Mouse (Mus musculus): ENCODE data around the gene Sorl1. TPM values are rescaled to one million over a fixed set of nuclear protein-coding genes. Genes with fewer than 3 reads are reported as not detected.

The Sorl1 gene
- polyA plus RNA-seq, 1 experiment from 2014 or later = 3.6 TPM

GRCm38 (mm10) chr9:41925721-41926120 lies 198.4 kb downstream of the Sorl1 start:
- WGBS = 51% methylated on average over 4 of the region's 4 CpGs
- H3K27ac ChIP-seq (replicated peaks in 1 of 2; ENCODE audit: control insufficient read depth in 1 of 2, insufficient read depth in 1 of 2, low read depth in 2 of 2, low read length in 2 of 2) = peak overlapping the region in 1 of 2 experiments; percentile 16; a peak in 1 of 4 replicates
- no peaks in the 10 kb centered on the region for H3K27me3 ChIP-seq (ENCODE audit: control insufficient read depth, insufficient read depth, low read length)
- peaks cover 3 to 4% of the 10 kb centered on the region in 2 experiments; a peak in 3 of 4 replicates for H3K4me1 ChIP-seq (ENCODE audit: control insufficient read depth in 2 of 2, insufficient read depth in 2 of 2, low read length in 2 of 2)
- no peaks in the 10 kb centered on the region for H3K9me3 ChIP-seq (ENCODE audit: control insufficient read depth, low read length)
- H3K4me2 ChIP-seq (ENCODE audit: low read length) = no peak overlapping the region
- no peak for ATAC-seq (ENCODE audit: insufficient number of reproducible peaks, insufficient read depth, low FRiP score, low read depth)
- no peak overlapping the region for H3K9ac ChIP-seq (ENCODE audit: low read length)
- H3K4me3 ChIP-seq (ENCODE audit: control insufficient read depth in 1 of 2, insufficient read depth in 1 of 2, low read depth in 1 of 2, low read length in 2 of 2) = no peak overlapping the region
- H3K36me3 ChIP-seq (ENCODE audit: control insufficient read depth, insufficient read depth, low read length) = no peaks in the 10 kb centered on the region

- peaks cover 3 to 4% of the 10 kb centered on the region in 2 experiments; a peak in 3 of 4 replicates for H3K4me1 ChIP-seq (ENCODE audit: control insufficient read depth in 2 of 2, insufficient read depth in 2 of 2, low read length in 2 of 2)
- ATAC-seq (ENCODE audit: insufficient number of reproducible peaks, insufficient read depth, low FRiP score, low read depth) = no peak
- 0 out of 4 replicates have a peak overlapping the region, but pooled peaks of 1 of the 2 experiments have one; percentile 19 for H3K27ac ChIP-seq (replicated peaks in 1 of 2; ENCODE audit: control insufficient read depth in 1 of 2, insufficient read depth in 1 of 2, low read depth in 2 of 2, low read length in 2 of 2)
These were observed 200.0 kb downstream of the Sorl1 start for GRCm38 (mm10) chr9:41924140-41924539.

DNA sequence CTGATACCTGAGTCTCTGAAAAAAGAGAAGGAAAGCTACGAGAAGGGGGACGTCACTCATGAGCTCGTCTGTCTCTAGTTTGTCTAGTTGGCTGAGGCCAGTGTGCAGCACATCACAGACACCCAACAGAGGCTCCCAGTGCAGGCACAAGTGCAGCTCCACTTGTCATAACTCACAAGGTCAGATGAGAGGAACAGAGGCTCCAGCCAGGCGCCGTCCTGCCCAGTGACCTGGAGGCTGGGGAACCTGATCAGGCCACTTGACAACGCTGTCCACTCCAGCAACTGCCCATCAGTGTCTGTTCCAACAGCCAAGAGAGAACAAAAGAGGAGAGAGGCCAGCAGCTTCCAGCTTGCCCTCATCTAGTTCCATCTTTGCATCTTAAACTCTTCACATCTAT lies 201.7 kb downstream of the Sorl1 start:
- Histone ChIP-seq H3K4me2 (ENCODE audit: low read length) (no peak overlapping the region), H3K27me3 (ENCODE audit: control insufficient read depth, insufficient read depth, low read length) (no peaks in the 10 kb centered on the region), H3K36me3 (ENCODE audit: control insufficient read depth, insufficient read depth, low read length) (no peaks in the 10 kb centered on the region), H3K9ac (ENCODE audit: low read length) (no peak overlapping the region), H3K9me3 (ENCODE audit: control insufficient read depth, low read length) (no peaks in the 10 kb centered on the region), H3K27ac (replicated peaks in 1 of 2; ENCODE audit: control insufficient read depth in 1 of 2, insufficient read depth in 1 of 2, low read depth in 2 of 2, low read length in 2 of 2) (peak overlapping the region in 1 of 2 experiments; percentile 44; a peak in 2 of 4 replicates), H3K4me1 (ENCODE audit: control insufficient read depth in 2 of 2, insufficient read depth in 2 of 2, low read length in 2 of 2) (peaks cover 8 to 10% of the 10 kb centered on the region in 2 experiments), H3K4me3 (ENCODE audit: control insufficient read depth in 1 of 2, insufficient read depth in 1 of 2, low read depth in 1 of 2, low read length in 2 of 2) (no peak overlapping the region)
- no peak for ATAC-seq (ENCODE audit: insufficient number of reproducible peaks, insufficient read depth, low FRiP score, low read depth)
- WGBS = 37% methylated on average over 6 of the region's 6 CpGs

More at GRCm38 (mm10) chr9:41924140-41924539, 200.0 kb downstream of the Sorl1 start:
- Histone ChIP-seq H3K4me3 (ENCODE audit: control insufficient read depth in 1 of 2, insufficient read depth in 1 of 2, low read depth in 1 of 2, low read length in 2 of 2) (no peak overlapping the region), H3K9ac (ENCODE audit: low read length) (no peak overlapping the region), H3K36me3 (ENCODE audit: control insufficient read depth, insufficient read depth, low read length) (no peaks in the 10 kb centered on the region), H3K4me2 (ENCODE audit: low read length) (no peak overlapping the region), H3K9me3 (ENCODE audit: control insufficient read depth, low read length) (no peaks in the 10 kb centered on the region), H3K27me3 (ENCODE audit: control insufficient read depth, insufficient read depth, low read length) (no peaks in the 10 kb centered on the region)
- WGBS = 62% methylated on average over 2 of the region's 2 CpGs

DNA sequence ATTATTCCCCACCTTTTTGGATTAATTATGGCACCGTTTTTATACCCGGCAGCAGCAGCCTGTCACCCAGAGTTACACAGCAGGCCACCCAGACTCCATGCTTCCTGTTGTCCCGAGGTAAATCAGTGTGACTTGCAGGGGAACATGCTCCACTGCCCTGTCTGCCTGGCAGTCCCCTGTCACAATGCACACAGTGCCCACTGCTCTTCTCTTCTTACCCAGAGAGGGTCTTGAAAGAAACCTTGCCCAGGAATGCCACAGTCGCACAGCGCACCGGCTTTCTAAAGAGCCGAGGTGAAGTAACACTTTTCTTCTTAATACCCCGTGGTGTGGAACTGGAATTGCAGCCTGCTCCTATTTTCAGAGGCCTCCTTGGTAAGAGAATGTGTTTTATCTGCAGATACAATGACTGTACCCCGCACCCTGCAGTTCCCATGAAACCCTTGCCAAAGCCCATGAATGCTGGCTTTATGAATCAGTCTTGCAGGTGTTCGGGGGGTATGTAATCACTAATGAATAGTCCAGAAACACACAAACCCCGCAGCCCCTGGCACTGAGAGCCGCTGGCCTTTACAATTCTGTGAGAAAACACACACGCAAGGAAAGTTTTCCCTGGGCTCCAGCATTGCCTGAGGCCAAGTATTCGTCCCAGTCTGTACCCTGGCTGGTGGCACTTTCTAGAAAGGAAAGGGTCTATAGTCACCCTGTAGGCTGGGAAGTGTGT lies 205.3 kb downstream of the Sorl1 start:
- peak overlapping the region in 1 of 2 experiments; percentile 33; a peak in 1 of 4 replicates for H3K27ac ChIP-seq (replicated peaks in 1 of 2; ENCODE audit: control insufficient read depth in 1 of 2, insufficient read depth in 1 of 2, low read depth in 2 of 2, low read length in 2 of 2)
- H3K27me3 ChIP-seq (ENCODE audit: control insufficient read depth, insufficient read depth, low read length) = no peaks in the 10 kb centered on the region
- 61% methylated on average over 14 of the region's 14 CpGs for WGBS
- H3K4me3 ChIP-seq (ENCODE audit: control insufficient read depth in 1 of 2, insufficient read depth in 1 of 2, low read depth in 1 of 2, low read length in 2 of 2) = no peak overlapping the region
- no peak overlapping the region for H3K4me2 ChIP-seq (ENCODE audit: low read length)
- peaks cover 5% of the 10 kb centered on the region; the same call in 1 of the 2 replicates for H3K9me3 ChIP-seq (ENCODE audit: control insufficient read depth, low read length)
- ATAC-seq (ENCODE audit: insufficient number of reproducible peaks, insufficient read depth, low FRiP score, low read depth) = no peak
- peaks cover 8 to 10% of the 10 kb centered on the region in 2 experiments; a peak in 3 of 4 replicates for H3K4me1 ChIP-seq (ENCODE audit: control insufficient read depth in 2 of 2, insufficient read depth in 2 of 2, low read length in 2 of 2)
- H3K9ac ChIP-seq (ENCODE audit: low read length) = no peak overlapping the region
- no peaks in the 10 kb centered on the region for H3K36me3 ChIP-seq (ENCODE audit: control insufficient read depth, insufficient read depth, low read length)

- H3K4me1 ChIP-seq (ENCODE audit: control insufficient read depth in 2 of 2, insufficient read depth in 2 of 2, low read length in 2 of 2) = peaks cover 8 to 10% of the 10 kb centered on the region in 2 experiments; a peak in 3 of 4 replicates
- no peak overlapping the region for H3K4me3 ChIP-seq (ENCODE audit: control insufficient read depth in 1 of 2, insufficient read depth in 1 of 2, low read depth in 1 of 2, low read length in 2 of 2)
- no peaks in the 10 kb centered on the region for H3K27me3 ChIP-seq (ENCODE audit: control insufficient read depth, insufficient read depth, low read length)
- H3K27ac ChIP-seq (replicated peaks in 1 of 2; ENCODE audit: control insufficient read depth in 1 of 2, insufficient read depth in 1 of 2, low read depth in 2 of 2, low read length in 2 of 2) = no peak overlapping the region
- H3K36me3 ChIP-seq (ENCODE audit: control insufficient read depth, insufficient read depth, low read length) = no peaks in the 10 kb centered on the region
- H3K9ac ChIP-seq (ENCODE audit: low read length) = no peak overlapping the region
- H3K4me2 ChIP-seq (ENCODE audit: low read length) = no peak overlapping the region
- peaks cover 5% of the 10 kb centered on the region; the same call in 1 of the 2 replicates for H3K9me3 ChIP-seq (ENCODE audit: control insufficient read depth, low read length)
- 76% methylated on average over 4 of the region's 4 CpGs for WGBS
- no peak for ATAC-seq (ENCODE audit: insufficient number of reproducible peaks, insufficient read depth, low FRiP score, low read depth)
These were observed 205.9 kb downstream of the Sorl1 start for GRCm38 (mm10) chr9:41918155-41918554.

GRCm38 (mm10) chr9:41915571-41915970 lies 208.5 kb downstream of the Sorl1 start:
- WGBS = 84% methylated on average over 8 of the region's 8 CpGs
- H3K4me3 ChIP-seq (ENCODE audit: control insufficient read depth in 1 of 2, insufficient read depth in 1 of 2, low read depth in 1 of 2, low read length in 2 of 2) = no peak overlapping the region
- H3K27me3 ChIP-seq (ENCODE audit: control insufficient read depth, insufficient read depth, low read length) = no peaks in the 10 kb centered on the region
- ATAC-seq (ENCODE audit: insufficient number of reproducible peaks, insufficient read depth, low FRiP score, low read depth) = no peak
- no peak overlapping the region for H3K9ac ChIP-seq (ENCODE audit: low read length)
- no peak overlapping the region for H3K27ac ChIP-seq (replicated peaks in 1 of 2; ENCODE audit: control insufficient read depth in 1 of 2, insufficient read depth in 1 of 2, low read depth in 2 of 2, low read length in 2 of 2)
- no peak overlapping the region for H3K4me2 ChIP-seq (ENCODE audit: low read length)
- no peaks in the 10 kb centered on the region for H3K36me3 ChIP-seq (ENCODE audit: control insufficient read depth, insufficient read depth, low read length)
- peaks cover 4 to 6% of the 10 kb centered on the region in 2 experiments; a peak in 3 of 4 replicates for H3K4me1 ChIP-seq (ENCODE audit: control insufficient read depth in 2 of 2, insufficient read depth in 2 of 2, low read length in 2 of 2)
- H3K9me3 ChIP-seq (ENCODE audit: control insufficient read depth, low read length) = peaks cover 5% of the 10 kb centered on the region; the same call in 1 of the 2 replicates

Data from heart, embryonic 14.5 days (tissue).